Mouse (Mus musculus) midbrain, embryonic 11.5 days (tissue): ENCODE measurements around the gene Mypop. TPM values are rescaled to one million over a fixed set of nuclear protein-coding genes. Genes with fewer than 3 reads are reported as not detected.

Experiments
- ATAC-seq: fragments of 200-750 bp; cut with Nextera tagmentation; 2 replicates; pipeline ENCODE4 v1.8.0; 2017; ENCODE audit warnings: moderate TSS enrichment, moderate library complexity; ENCODE audit not compliant: low FRiP score
- DNase-seq: peaks from one replicate; pipeline ENCODE4 v3.0.0; 2015; ENCODE audit warnings: low spot score; ENCODE audit errors: missing footprints
- H3K27ac ChIP-seq: fragments of 300-500 bp; sonication (generic); 2 replicates; pipeline ENCODE4 v1.5.1; 2014; ENCODE audit warnings: low read depth, low read length
- H3K27me3 ChIP-seq: fragments of 300-500 bp; sonication (generic); 2 replicates; pipeline ENCODE4 v1.6.1; 2014; ENCODE audit warnings: mild to moderate bottlenecking, low read length, moderate library complexity, mixed read lengths; ENCODE audit not compliant: control insufficient read depth, insufficient read depth
- H3K36me3 ChIP-seq: fragments of 300-500 bp; sonication (generic); 2 replicates; pipeline ENCODE4 v1.6.1; 2014; ENCODE audit warnings: mild to moderate bottlenecking, low read length, moderate library complexity, mixed read lengths; ENCODE audit not compliant: control insufficient read depth, insufficient read depth
- H3K4me1 ChIP-seq: fragments of 300-500 bp; sonication (generic); 2 replicates; pipeline ENCODE4 v1.6.1; 2014; ENCODE audit warnings: low read length; ENCODE audit not compliant: control insufficient read depth, insufficient read depth
- H3K4me2 ChIP-seq: fragments of 300-500 bp; sonication (generic); 2 replicates; pipeline ENCODE4 v1.6.1; 2014; ENCODE audit warnings: mild to moderate bottlenecking, moderate library complexity
- H3K4me3 ChIP-seq: fragments of 300-500 bp; sonication (generic); 2 replicates; pipeline ENCODE4 v1.5.1; 2014; ENCODE audit warnings: low read depth, low read length
- H3K9ac ChIP-seq: fragments of 300-500 bp; sonication (generic); 2 replicates; pipeline ENCODE4 v1.6.1; 2014; ENCODE audit warnings: low read length
- H3K9me3 ChIP-seq: fragments of 300-500 bp; sonication (generic); 2 replicates; pipeline ENCODE4 v1.6.1; 2016; ENCODE audit warnings: low read length; ENCODE audit not compliant: control insufficient read depth
- WGBS: fragments of 180-500 bp; shearing (Covaris S2); extraction: QIAGEN DNeasy Blood & Tissue Kit; methylation state at CpG from one replicate; pipeline ENCODE4 v1.1.7; 2014; 5-methylcytosine and 5-hydroxymethylcytosine counted together
- polyA plus RNA-seq: library from polyadenylated mRNA; unstranded; fragments of >200 nt; fragmentation: Nextera tagmentation; extraction: Ambion mirVana; gene quantifications from 2 replicates; pipeline ENCODE4 v1.2.1, GENCODE M21; 2014

The Mypop gene
- 3.7 and 4.0 TPM in 2 replicates for polyA plus RNA-seq

GRCm38 (mm10) chr7:18990601-18991295, at the start of gene Mypop:
Gene Mypop, plus strand, starts transcription at chr7:18991245.
- under 1% methylated on average over 37 of the region's 37 CpGs for WGBS
- no peaks in the 10 kb centered on the region for H3K36me3 ChIP-seq
- peaks cover 15% of the 10 kb centered on the region for H3K4me1 ChIP-seq
- H3K27ac ChIP-seq = peak within 1 kb of the TSS; percentile 93
- no peaks in the 10 kb centered on the region for H3K9me3 ChIP-seq
- ATAC-seq = peak; percentile 94
- peak within 1 kb of the TSS; percentile 65 for H3K9ac ChIP-seq
- H3K4me3 ChIP-seq = peak within 1 kb of the TSS; percentile 51
- peak within 1 kb of the TSS; percentile 73 for H3K4me2 ChIP-seq
- H3K27me3 ChIP-seq = peaks cover 23% of the 10 kb centered on the region
- peak; percentile 100 for DNase-seq

- Histone ChIP-seq H3K4me3 (no peak overlapping the region), H3K9ac (peak overlapping the region; percentile 58), H3K27ac (peak overlapping the region; percentile 84), H3K4me1 (peaks cover 32% of the 10 kb centered on the region), H3K9me3 (no peaks in the 10 kb centered on the region), H3K36me3 (peaks cover 12% of the 10 kb centered on the region), H3K27me3 (no peaks in the 10 kb centered on the region), H3K4me2 (peak overlapping the region; percentile 33)
- WGBS = 0% methylated on average over 1 of the region's 1 CpGs
- peak; percentile 91 for ATAC-seq
- DNase-seq = peak; percentile 92
These were observed 48.7 kb upstream of the Mypop start for GRCm38 (mm10) chr7:18942376-18942775.

- DNase-seq (no peak), ATAC-seq (peak; percentile 38)
- H3K4me2 ChIP-seq = no peak overlapping the region; the same call in 1 of the 2 replicates
- H3K4me3 ChIP-seq = no peak overlapping the region
- no peaks in the 10 kb centered on the region for H3K9me3 ChIP-seq
- WGBS = 57% methylated on average over 9 of the region's 9 CpGs
- H3K27ac ChIP-seq = peak overlapping the region; percentile 84
- peak overlapping the region; percentile 4; the same call in 1 of the 2 replicates for H3K9ac ChIP-seq
- peaks cover 12% of the 10 kb centered on the region for H3K36me3 ChIP-seq
- H3K27me3 ChIP-seq = no peaks in the 10 kb centered on the region
- peaks cover 36% of the 10 kb centered on the region for H3K4me1 ChIP-seq
These were observed 48.2 kb upstream of the Mypop start for GRCm38 (mm10) chr7:18942815-18943214.

- Histone ChIP-seq H3K9me3 (no peaks in the 10 kb centered on the region), H3K27ac (peak overlapping the region; percentile 91), H3K4me2 (no peak overlapping the region), H3K4me3 (no peak overlapping the region), H3K36me3 (peaks cover 18% of the 10 kb centered on the region), H3K9ac (peak overlapping the region; percentile 27; the same call in 1 of the 2 replicates), H3K4me1 (peaks cover 49% of the 10 kb centered on the region), H3K27me3 (no peaks in the 10 kb centered on the region)
- ATAC-seq = no peak
- WGBS = 71% methylated on average over 6 of the region's 6 CpGs
- no peak for DNase-seq
These were observed 42.9 kb upstream of the Mypop start for GRCm38 (mm10) chr7:18948151-18948550.

- peak; percentile 96 for ATAC-seq
- Histone ChIP-seq H3K27me3 (no peaks in the 10 kb centered on the region), H3K9ac (peak overlapping the region; percentile 32; the same call in 1 of the 2 replicates), H3K27ac (peak overlapping the region; percentile 94), H3K4me1 (peaks cover 43% of the 10 kb centered on the region), H3K4me2 (peak overlapping the region; percentile 36), H3K9me3 (no peaks in the 10 kb centered on the region), H3K36me3 (peaks cover 18% of the 10 kb centered on the region), H3K4me3 (peak overlapping the region; percentile 6)
- DNase-seq = peak; percentile 98
- WGBS = 10% methylated on average over 12 of the region's 12 CpGs
These were observed 41.1 kb upstream of the Mypop start for GRCm38 (mm10) chr7:18949781-18950522.

- peak overlapping the region; percentile 94 for H3K27ac ChIP-seq
- peak overlapping the region; percentile 36 for H3K4me2 ChIP-seq
- peaks cover 43% of the 10 kb centered on the region for H3K4me1 ChIP-seq
- peak overlapping the region; percentile 6; the same call in 1 of the 2 replicates for H3K4me3 ChIP-seq
- ATAC-seq (peak; percentile 22), DNase-seq (peak; percentile 95)
- 15% methylated on average over 18 of the region's 18 CpGs for WGBS
- no peaks in the 10 kb centered on the region for H3K9me3 ChIP-seq
- H3K9ac ChIP-seq = peak overlapping the region; percentile 32; the same call in 1 of the 2 replicates
- 0 out of 2 replicates have a peak, but pooled peaks cover 4% of the 10 kb centered on the region for H3K27me3 ChIP-seq
- H3K36me3 ChIP-seq = peaks cover 18% of the 10 kb centered on the region
These were observed 40.3 kb upstream of the Mypop start for GRCm38 (mm10) chr7:18950523-18951315.

- 0 out of 2 replicates have a peak, but pooled peaks cover 4% of the 10 kb centered on the region for H3K27me3 ChIP-seq
- no peak overlapping the region for H3K4me3 ChIP-seq
- DNase-seq = peak; percentile 94
- WGBS = 21% methylated on average over 15 of the region's 15 CpGs
- peak overlapping the region; percentile 16; the same call in 1 of the 2 replicates for H3K9ac ChIP-seq
- H3K36me3 ChIP-seq = peaks cover 15% of the 10 kb centered on the region
- H3K4me1 ChIP-seq = peaks cover 43% of the 10 kb centered on the region
- H3K4me2 ChIP-seq = peak overlapping the region; percentile 36
- no peaks in the 10 kb centered on the region for H3K9me3 ChIP-seq
- H3K27ac ChIP-seq = peak overlapping the region; percentile 94
- no peak for ATAC-seq
These were observed 39.6 kb upstream of the Mypop start for GRCm38 (mm10) chr7:18951397-18951796.

GRCm38 (mm10) chr7:18957569-18958383, 33.3 kb upstream of the Mypop start:
- Histone ChIP-seq H3K27me3 (peaks cover 6% of the 10 kb centered on the region), H3K36me3 (peaks cover under 1% of the 10 kb centered on the region; the same call in 1 of the 2 replicates), H3K27ac (peak overlapping the region; percentile 40; the same call in 1 of the 2 replicates), H3K9me3 (no peaks in the 10 kb centered on the region), H3K4me1 (peaks cover 40% of the 10 kb centered on the region), H3K4me3 (peak overlapping the region; percentile 44), H3K4me2 (peak overlapping the region; percentile 85), H3K9ac (peak overlapping the region; percentile 69)
- peak; percentile 65 for ATAC-seq
- peak; percentile 94 for DNase-seq
- under 1% methylated on average over 71 of the region's 107 CpGs for WGBS
